Mouse (Mus musculus): ENCODE data around the gene Chrd. TPM values are rescaled to one million over a fixed set of nuclear protein-coding genes. Genes with fewer than 3 reads are reported as not detected.
A peak's percentile ranks its signal among the peaks of the same experiment; 100 is the strongest.

The Chrd gene
- total RNA-seq, 2 experiments from 2014 or later: 1.4 to 3.4 TPM

- intact Hi-C loops (cut with DNase I): loop anchor here (10.0 kb wide), 1 partner anchor 168 kb away; no protein-coding TSS in a partner anchor
- no peak for DNase-seq
Measured at GRCm38 (mm10) chr16:20726384-20726783, 6.5 kb upstream of the Chrd start.

DNA sequence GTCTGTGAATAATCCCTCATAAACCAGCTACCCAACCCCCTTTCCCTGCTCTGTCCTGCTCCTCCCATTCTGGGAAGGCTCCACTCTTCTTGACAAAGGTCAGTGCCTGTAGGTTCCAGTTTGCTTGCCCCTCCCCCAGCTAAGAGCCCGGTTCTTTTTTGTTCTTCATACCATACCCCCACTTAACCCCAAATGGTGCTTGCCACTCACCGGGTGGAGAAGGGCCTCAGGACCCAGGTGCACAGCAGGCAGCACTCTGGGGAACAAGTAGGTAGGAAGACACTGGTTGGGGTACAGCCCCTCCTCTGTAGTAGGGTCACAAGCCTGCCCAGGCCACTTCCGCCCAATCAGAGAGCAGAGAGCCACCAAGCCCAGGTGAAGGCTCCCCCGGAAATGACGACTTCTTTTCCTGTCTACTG, 2.6 kb upstream of the Chrd start:
- DNase-seq: no peak
- intact Hi-C loops (cut with DNase I): no loop called here

DNA sequence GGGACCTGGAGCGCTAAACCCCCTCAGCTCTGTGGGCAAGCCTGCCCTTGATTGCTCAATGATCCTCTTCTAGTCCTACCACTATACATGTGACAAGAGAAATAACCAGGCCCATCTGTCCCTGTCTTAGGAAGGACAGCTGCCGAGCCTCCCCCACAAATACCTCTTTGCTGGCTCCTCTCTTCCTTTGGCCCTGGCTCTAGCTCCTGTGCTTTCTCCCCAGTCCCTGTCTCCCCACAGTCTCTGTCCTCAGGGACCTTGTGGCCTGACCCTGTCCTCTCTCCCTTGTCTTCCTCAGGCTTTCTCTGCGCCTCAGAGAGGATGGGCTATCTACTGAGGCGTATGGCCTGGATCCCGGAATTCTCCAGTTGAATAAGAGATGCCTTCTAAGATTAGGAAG, 1.2 kb upstream of the Chrd start:
- no peak for DNase-seq
- intact Hi-C loops (cut with DNase I): no loop called here

- intact Hi-C loops (cut with DNase I): no loop called here
- no peak for DNase-seq
Measured at GRCm38 (mm10) chr16:20732251-20732924, 539 bp upstream of the Chrd start.

DNA sequence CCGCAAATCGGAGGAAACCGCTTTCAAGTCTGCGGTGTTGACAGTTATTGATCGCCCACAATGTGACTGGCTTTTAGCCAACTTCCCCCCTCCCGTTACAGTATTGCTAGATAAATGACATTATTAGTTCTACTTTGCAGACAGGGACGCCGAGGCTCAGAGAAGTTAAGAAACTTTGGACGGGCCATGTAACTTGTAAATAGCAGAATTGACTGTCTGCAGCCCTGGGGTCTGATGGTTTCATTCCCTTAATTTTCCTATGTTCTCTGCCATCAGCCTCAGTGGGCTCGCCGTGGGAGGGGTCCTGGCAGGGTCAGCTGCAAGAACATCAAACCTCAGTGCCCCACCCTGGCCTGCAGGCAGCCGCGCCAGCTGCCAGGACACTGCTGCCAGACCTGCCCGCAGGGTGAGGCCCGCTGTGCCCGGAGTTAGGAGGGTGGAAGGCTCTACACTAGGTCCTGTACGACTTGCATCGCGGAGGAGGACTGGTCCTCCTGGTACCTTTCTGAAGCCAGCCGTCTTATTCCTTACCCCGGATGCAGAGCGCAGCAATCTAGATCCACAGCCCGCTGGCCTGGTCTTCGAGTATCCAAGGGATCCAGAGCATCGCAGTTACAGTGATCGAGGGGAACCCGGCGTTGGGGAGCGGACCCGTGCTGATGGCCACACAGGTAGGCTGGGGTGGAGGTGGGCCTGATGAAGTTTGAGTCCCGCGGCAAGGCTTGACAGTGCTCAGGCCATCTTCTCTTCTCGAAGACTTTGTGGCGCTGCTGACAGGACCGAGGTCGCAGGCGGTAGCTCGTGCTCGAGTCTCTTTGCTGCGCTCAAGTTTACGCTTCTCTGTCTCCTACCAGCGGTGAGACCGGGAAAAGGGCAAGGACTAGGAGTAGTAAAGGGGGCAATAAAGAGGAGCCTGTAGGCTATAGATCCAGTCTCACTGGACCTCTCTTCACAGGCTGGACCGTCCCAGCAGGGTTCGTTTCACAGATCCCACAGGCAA, 1.1 kb downstream of the Chrd start, which contains the start of gene Thpo:
Gene Thpo (minus strand): TSS at position 781 of the 1,000 bp plus-strand sequence.
- intact Hi-C loops (cut with DNase I): no loop called here
- DNase-seq: no peak

DNA sequence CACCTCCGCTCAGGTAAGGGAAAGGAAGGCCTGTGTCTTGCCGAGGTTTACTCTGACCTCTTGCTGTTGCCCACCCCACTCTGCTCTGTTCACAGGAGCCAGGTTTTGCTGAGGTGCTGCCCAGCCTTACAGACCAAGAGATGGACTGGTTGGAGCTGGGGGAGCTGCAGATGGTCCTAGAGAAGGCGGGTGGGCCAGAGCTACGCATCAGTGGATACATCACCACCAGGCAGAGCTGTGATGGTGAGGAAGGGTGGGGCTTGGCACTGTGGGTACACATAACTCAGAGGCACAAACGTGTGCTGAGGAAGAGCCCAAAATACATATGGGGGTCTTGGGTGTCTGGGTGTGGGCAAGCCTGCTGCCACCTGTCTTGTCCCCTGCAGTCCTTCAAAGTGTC, 2.7 kb downstream of the Chrd start:
- intact Hi-C loops (cut with DNase I): no loop called here
- no peak for DNase-seq

GRCm38 (mm10) chr16:20736168-20736567, 3.2 kb downstream of the Chrd start:
- no peak for DNase-seq
- intact Hi-C loops (cut with DNase I): no loop called here

DNA sequence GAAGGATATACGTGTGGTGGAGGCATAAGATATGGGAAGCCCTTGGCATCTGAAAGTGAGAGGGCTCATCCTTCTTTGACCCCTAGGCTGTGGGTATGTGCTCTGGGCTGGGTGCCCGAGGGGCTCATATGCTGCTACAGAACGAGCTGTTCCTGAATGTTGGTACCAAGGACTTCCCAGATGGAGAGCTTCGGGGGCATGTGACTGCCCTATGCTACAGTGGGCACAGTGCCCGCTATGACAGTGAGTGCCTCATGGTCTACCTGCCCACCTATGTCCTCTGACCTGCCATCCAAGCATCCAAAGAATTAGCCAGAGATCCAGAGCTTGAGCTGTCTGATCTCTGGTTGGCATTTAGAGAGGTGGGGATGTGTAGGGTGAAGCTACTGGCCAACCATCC, 3.9 kb downstream of the Chrd start:
- DNase-seq: no peak
- intact Hi-C loops (cut with DNase I): no loop called here

DNA sequence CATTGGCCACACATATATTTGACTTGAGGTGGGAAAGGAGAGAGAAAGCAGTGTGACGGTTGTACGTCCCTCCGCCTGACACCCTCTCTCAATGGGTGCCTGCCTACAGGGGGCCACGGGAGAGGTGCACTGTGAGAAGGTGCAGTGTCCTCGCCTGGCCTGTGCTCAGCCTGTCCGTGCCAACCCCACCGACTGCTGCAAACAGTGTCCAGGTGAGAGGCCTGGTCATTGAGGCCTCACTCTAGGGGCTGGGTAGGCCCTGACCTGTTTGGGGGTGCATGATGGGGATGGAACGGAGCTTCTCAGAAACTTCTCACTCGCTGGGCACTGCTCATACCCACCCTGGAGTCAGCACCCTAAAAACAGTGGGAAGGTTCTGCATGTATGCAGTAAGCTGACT, 6.9 kb downstream of the Chrd start:
- no peak for DNase-seq
- intact Hi-C loops (cut with DNase I): no loop called here

GRCm38 (mm10) chr16:20746641-20747040, 13.7 kb downstream of the Chrd start:
- intact Hi-C loops (cut with DNase I): no loop called here
- peak; percentile 79 to 82 for DNase-seq

DNA sequence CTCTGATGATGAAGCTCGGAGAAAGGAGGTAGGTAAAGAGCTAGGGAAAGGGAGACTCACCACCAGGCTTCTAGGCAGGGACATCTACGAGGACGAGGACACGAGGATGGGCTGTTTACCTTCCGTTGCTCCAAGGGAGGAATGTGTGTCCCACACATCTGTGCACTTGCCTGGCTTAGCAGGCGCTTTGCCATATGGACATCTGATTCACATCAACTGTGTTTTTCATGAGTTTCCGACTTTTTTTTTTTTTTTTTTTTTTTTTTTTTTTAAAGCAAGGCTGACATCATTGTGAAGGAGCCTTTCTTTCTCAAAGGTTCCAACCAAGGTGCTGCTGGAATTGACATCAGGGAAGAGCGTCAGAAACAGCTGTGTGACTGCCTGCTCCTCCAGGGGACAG, 17.6 kb downstream of the Chrd start:
- intact Hi-C loops (cut with DNase I): no loop called here
- DNase-seq: no peak

DNA sequence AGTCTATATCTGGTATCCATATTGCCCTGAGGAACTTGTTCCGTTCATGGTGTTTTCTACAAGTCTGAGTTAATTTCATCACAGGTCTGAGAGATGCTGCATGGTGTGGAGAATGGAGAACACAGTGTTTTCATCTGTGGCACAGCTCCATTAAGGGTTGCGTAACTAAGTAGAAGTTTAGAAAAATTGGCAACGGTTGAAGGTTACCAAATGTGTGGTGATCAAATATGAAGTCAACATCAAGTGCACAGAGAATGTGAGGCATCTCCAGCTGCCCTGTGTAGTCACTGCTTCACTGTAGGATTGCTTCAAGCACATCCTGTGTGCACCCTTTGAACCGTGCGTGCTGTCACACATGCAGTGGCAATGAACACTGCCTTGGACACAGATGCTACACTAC, 23.1 kb downstream of the Chrd start:
- intact Hi-C loops (cut with DNase I): no loop called here
- peak; percentile 53 to 56 for DNase-seq

DNA sequence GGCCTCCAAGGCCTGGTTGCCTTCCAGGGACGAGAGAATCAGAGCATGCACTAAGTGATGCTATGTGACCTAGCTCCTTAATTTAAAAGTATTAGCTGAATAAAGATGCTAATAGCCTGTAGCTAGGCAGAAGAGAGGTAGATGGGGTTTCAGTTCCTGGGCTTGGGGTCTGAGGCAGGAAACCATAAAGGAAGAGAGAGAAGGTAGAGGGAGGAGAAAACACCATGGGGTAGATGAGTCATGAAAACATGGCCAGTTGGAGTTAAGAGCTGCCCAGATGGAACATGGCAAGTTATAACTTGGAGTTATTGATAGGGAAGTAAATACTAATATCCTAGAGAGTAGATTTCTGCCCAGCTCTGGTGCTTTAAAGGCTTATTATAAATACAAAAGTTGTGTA, 24.5 kb downstream of the Chrd start:
- intact Hi-C loops (cut with DNase I): no loop called here
- DNase-seq: no peak

DNA sequence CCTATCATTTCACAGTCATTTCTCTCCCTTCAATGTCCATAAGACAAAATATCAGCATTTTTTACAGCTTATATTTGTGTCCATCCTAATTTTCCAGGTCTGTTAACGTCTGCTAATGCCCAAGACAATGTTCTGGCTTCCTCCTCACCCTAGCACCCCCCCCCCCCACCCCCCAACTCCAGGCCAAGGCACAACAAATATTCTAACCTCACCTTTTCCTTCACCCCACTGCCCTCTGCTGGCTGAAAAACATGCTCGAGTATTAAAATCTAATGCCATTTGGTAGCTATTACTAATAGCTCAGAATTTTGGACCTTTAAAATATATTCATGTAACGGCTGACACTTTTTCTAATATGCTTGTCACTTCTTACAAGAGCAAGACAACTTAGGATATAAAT, 28.8 kb downstream of the Chrd start:
- peak; percentile 62 to 80 for DNase-seq
- intact Hi-C loops (cut with DNase I): loop anchor here (1.0 to 5.0 kb wide), 2 partner anchors 37 to 264 kb away; partner anchors contain the start of gene Eif2b5

GRCm38 (mm10) chr16:20765244-20765643, 32.3 kb downstream of the Chrd start:
- intact Hi-C loops (cut with DNase I): no loop called here
- DNase-seq: peak; percentile 11 to 46

DNA sequence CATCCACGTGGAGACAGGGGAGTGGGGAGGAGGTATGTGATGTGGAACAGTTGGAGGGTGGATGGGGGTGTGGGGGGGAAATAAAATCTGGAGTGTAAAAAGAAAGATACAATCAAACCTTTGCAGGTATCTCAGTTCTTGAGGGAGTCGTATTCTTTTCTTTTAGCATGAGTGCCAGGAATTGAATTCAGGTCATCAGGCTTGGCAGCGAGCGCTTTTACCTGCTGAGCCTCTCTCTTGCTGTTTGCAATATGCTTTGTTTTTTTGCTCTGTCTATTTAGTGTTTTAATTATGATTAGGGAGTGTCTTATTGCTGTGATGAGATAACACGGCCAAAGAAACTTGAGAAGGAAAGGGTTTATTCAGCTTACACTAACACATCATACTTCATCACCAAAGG, 42.1 kb downstream of the Chrd start:
- DNase-seq: no peak
- intact Hi-C loops (cut with DNase I): no loop called here

GRCm38 (mm10) chr16:20779846-20780245, 46.9 kb downstream of the Chrd start:
- intact Hi-C loops (cut with DNase I): no loop called here
- DNase-seq: no peak

GRCm38 (mm10) chr16:20781101-20781630, 48.2 kb downstream of the Chrd start:
- no peak for DNase-seq
- intact Hi-C loops (cut with DNase I): no loop called here

DNA sequence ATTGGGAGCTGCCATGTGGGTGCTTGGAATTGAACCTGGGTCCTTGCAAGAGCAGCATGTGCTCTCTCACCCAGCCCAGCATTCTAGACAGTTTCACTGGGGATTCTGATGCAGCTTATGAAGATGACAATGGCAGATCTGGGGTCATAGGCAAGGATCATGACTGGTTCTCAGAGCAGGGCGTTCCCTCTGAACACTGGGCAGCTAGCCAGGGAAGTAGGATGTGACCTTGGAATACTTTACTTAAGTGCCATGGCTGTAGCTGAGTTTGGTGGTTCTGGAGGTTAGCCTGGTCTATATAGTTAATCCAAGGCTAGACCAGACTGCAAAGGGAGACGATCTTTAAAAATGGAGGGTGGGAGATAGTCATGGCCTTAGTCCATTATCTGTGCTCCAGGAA, 51.0 kb downstream of the Chrd start:
- intact Hi-C loops (cut with DNase I): no loop called here
- no peak for DNase-seq

DNA sequence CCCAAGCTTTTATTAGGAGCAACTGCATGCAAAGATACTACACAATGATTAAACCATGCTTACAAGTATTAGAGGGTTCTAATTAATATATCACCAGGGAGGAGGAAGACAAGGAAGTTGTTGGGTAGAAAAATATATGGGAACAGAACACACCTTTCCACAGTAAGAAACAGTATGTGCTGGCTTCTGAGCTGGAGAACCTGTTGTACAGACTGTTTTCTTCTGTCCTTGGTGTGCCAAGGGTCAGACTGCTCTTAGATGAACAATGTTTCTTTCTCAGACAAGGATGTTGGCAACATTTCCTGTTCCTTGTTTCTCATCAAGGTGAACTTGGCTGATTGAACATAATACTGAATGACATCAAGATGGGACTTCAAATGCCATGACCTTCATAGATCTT, 51.8 kb downstream of the Chrd start:
- intact Hi-C loops (cut with DNase I): no loop called here
- no peak for DNase-seq

DNA sequence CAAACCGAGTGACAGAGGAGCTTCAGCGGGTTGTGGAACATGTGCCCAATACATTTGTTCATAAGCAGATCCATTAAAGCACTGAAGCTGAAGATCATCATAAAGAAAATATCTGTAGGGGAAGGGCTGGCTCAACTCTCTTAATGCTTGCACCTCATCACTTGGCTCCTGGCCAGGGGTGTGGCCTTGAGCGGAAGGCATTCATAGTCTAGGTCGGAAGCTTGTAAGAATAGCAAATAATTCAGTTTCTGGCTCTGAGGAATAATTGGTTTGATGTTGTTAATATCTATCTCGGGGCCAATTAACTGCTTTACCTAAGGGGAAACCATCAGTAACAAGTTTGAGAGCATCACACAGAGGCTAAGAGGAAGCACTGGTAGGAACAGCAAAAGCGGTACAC, 53.6 kb downstream of the Chrd start:
- no peak for DNase-seq
- intact Hi-C loops (cut with DNase I): no loop called here
